Mouse (Mus musculus) thymus, adult 2 months (tissue): ENCODE results near the gene Ppp2r5c.

Source experiments
- CTCF ChIP-seq: fragments of 200-500 bp; IDR thresholded peaks from 2 replicates; pipeline ENCODE4 v1.5.1; 2012; ENCODE audit warnings: mild to moderate bottlenecking, control low read depth, low read length, moderate library complexity, borderline replicate concordance; ENCODE audit not compliant: control insufficient read depth, poor library complexity, insufficient read depth; ENCODE audit errors: extremely low read depth
- POLR2A ChIP-seq: fragments of 200-500 bp; IDR thresholded peaks from 2 replicates; pipeline ENCODE4 v1.6.1; 2012; ENCODE audit warnings: mild to moderate bottlenecking, low read length, control low read depth, moderate library complexity; ENCODE audit not compliant: control insufficient read depth, poor library complexity, insufficient read depth; ENCODE audit errors: extremely low read depth

DNA sequence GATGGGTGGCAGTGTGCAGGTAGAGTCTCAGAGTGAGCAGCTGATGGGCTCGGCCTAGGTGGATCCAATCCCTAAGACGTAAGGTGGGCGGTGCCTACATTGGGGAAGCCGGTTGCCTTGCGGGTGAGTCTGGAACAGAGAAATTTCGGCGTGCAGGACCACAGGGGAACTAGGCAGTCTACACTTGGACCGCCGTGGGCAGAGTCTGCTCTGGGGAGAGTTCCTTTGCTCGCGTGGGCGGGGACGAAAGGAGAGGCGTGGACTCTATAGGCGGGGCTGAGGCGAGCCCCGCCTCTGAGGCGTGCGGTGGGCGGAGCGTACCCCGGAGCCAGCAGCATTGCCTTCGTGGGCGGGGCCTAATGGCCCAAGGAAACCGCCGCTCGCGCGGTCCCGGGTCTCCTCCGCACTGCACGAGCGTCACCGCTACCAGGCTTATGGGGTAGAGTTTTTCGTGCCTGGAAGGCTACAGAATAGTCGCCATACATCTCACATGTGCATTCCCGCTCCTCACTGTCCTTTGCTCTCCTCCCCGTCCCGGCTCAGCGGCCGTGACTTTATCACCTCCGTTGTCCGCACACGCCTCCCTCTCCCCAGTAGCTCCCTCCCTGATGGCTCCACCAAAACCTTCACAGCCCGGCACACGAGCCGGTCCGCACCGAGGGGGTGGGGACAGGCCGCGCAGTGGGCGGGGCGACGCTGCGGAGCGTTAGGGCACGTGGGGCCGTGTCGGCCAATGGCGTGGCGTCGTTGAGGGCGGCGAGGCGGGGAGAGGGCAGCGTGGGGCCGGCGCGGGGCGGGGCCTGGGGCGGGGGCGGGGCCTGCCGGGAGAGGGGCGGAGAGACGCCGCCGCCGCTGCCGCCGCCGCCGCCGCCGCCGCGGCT is at the start of gene Ppp2r5c:
- no peak; the same call in 1 of the 2 replicates for TF ChIP-seq CTCF
- peak; percentile 14; the same call in 1 of the 2 replicates for TF ChIP-seq POLR2A
